Mouse (Mus musculus) ES-Bruce4 (cell line): ENCODE data around the gene Kcnj11. TPM values are rescaled to one million over a fixed set of nuclear protein-coding genes. Genes with fewer than 3 reads are reported as not detected.

Experiments used
- H3K27ac ChIP-seq: 2 replicates; pipeline ENCODE4 v1.5.1; 2012; ENCODE audit warnings: low read length, inconsistent platforms; ENCODE audit not compliant: insufficient read depth
- H3K27me3 ChIP-seq: 2 replicates; pipeline ENCODE4 v1.6.1; 2012; ENCODE audit warnings: mild to moderate bottlenecking, low read length, inconsistent platforms; ENCODE audit not compliant: control insufficient read depth, poor library complexity, insufficient read depth, severe bottlenecking
- H3K36me3 ChIP-seq: 2 replicates; pipeline ENCODE4 v1.6.1; 2012; ENCODE audit warnings: inconsistent platforms, mild to moderate bottlenecking, low read length, moderate library complexity; ENCODE audit not compliant: control insufficient read depth, poor library complexity, insufficient read depth, severe bottlenecking
- H3K4me1 ChIP-seq: one replicate; pipeline ENCODE4 v1.8.1; 2011; ENCODE audit warnings: low read length; ENCODE audit not compliant: control insufficient read depth, insufficient read depth
- H3K4me3 ChIP-seq: 2 replicates; pipeline ENCODE4 v1.5.1; 2011; ENCODE audit warnings: low read depth, mild to moderate bottlenecking, low read length
- H3K9ac ChIP-seq: 2 replicates; pipeline ENCODE4 v1.6.1; 2012; ENCODE audit warnings: low read depth, mild to moderate bottlenecking, inconsistent platforms; ENCODE audit not compliant: poor library complexity, severe bottlenecking
- H3K9me3 ChIP-seq: replicated peaks from 2 replicates; pipeline ENCODE4 v1.6.1; 2012; ENCODE audit warnings: mild to moderate bottlenecking, low read length, inconsistent platforms; ENCODE audit not compliant: control insufficient read depth, poor library complexity, insufficient read depth, severe bottlenecking
- CTCF ChIP-seq: IDR thresholded peaks from one replicate; pipeline ENCODE4 v1.8.1; 2011; ENCODE audit warnings: low read depth, low read length
- EP300 ChIP-seq: IDR thresholded peaks from 2 replicates; pipeline ENCODE4 v1.6.1; 2011; ENCODE audit warnings: low read depth, low read length; ENCODE audit not compliant: insufficient read depth
- POLR2A ChIP-seq: IDR thresholded peaks from one replicate; pipeline ENCODE4 v1.8.1; 2011; ENCODE audit warnings: low read length; ENCODE audit not compliant: insufficient read depth
- polyA plus RNA-seq: library from polyadenylated mRNA; stranded (reverse); fragments of >200 nt; gene quantifications from 2 replicates; pipeline ENCODE4 v1.2.4, GENCODE M21; 2011; ENCODE audit warnings: low read depth; ENCODE audit not compliant: missing spikeins, insufficient read depth, insufficient read length

Gene Kcnj11
- polyA plus RNA-seq, result 1.0 and 1.5 TPM in 2 replicates

DNA sequence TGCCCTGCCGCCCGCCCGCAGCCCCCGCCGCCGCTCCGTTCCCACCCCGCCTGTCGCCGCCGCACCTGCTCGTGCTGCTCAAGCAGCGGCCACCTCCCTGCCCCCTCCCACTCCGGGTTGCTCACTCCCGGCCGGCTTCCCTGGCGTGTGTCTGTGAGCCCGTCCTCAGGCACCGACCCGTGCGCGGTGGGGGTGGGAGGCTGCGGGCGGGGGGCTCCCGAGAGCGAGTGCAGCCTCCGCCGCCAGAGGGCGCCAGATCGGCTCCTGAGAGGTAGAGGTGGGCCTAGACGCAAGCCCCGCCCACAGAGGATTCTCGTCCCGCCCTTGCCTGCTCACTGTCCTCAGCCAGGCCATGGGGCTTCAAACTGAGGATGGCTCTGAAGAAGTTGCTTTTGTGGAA, at the start of gene Kcnj11:
Gene Kcnj11 (minus strand): TSS at position 202 of the 400 bp plus-strand sequence.
- H3K4me1 ChIP-seq, result no peaks in the 10 kb centered on the region
- TF ChIP-seq POLR2A (no peak), CTCF (peak; percentile 80), EP300 (no peak)
- no peaks in the 10 kb centered on the region for H3K27me3 ChIP-seq
- H3K9me3 ChIP-seq, result no peaks in the 10 kb centered on the region
- H3K36me3 ChIP-seq, result no peaks in the 10 kb centered on the region
- peak within 1 kb of the TSS; percentile 66 for H3K4me3 ChIP-seq
- H3K27ac ChIP-seq, result no peak within 1 kb of the TSS
- H3K9ac ChIP-seq, result peak within 1 kb of the TSS; percentile 86

DNA sequence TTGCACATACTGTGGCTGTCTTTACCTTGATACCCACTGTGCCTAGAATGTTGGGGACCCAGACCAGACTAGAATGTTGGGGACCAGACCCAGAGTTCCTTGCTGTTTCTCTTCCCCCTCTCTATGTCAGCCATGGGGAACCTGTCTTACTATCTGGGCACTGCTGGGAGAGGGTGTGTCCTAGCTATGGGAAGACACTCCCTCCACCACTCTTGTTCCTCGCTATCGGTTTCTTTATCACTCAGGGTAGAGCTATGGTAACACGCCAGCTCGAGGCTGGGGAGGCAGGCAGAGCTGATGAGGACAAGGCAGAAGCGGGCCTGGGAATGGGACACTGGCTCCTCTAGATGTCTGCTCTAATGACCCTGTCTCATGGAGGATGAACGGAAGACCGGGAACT, 46.9 kb upstream of the Kcnj11 start:
- H3K4me1 ChIP-seq, result no peaks in the 10 kb centered on the region
- H3K27me3 ChIP-seq, result no peaks in the 10 kb centered on the region
- no peak overlapping the region for H3K4me3 ChIP-seq
- H3K9me3 ChIP-seq, result no peaks in the 10 kb centered on the region
- H3K27ac ChIP-seq, result no peak overlapping the region
- no peak overlapping the region for H3K9ac ChIP-seq
- TF ChIP-seq EP300 (no peak), POLR2A (no peak), CTCF (no peak)
- H3K36me3 ChIP-seq, result no peaks in the 10 kb centered on the region

GRCm38 (mm10) chr7:46146675-46147308, 46.2 kb upstream of the Kcnj11 start:
- H3K27me3 ChIP-seq, result no peaks in the 10 kb centered on the region
- no peaks in the 10 kb centered on the region for H3K36me3 ChIP-seq
- no peak overlapping the region for H3K9ac ChIP-seq
- H3K27ac ChIP-seq, result no peak overlapping the region
- no peak overlapping the region for H3K4me3 ChIP-seq
- H3K4me1 ChIP-seq, result no peaks in the 10 kb centered on the region
- no peaks in the 10 kb centered on the region for H3K9me3 ChIP-seq
- TF ChIP-seq CTCF (no peak), POLR2A (no peak)

GRCm38 (mm10) chr7:46144061-46144460, 43.5 kb upstream of the Kcnj11 start:
- Histone ChIP-seq H3K9me3 (no peaks in the 10 kb centered on the region), H3K9ac (no peak overlapping the region), H3K27me3 (no peaks in the 10 kb centered on the region), H3K27ac (no peak overlapping the region), H3K36me3 (no peaks in the 10 kb centered on the region), H3K4me1 (no peaks in the 10 kb centered on the region), H3K4me3 (no peak overlapping the region)
- TF ChIP-seq CTCF, result no peak
- no peak for TF ChIP-seq EP300
- no peak for TF ChIP-seq POLR2A

DNA sequence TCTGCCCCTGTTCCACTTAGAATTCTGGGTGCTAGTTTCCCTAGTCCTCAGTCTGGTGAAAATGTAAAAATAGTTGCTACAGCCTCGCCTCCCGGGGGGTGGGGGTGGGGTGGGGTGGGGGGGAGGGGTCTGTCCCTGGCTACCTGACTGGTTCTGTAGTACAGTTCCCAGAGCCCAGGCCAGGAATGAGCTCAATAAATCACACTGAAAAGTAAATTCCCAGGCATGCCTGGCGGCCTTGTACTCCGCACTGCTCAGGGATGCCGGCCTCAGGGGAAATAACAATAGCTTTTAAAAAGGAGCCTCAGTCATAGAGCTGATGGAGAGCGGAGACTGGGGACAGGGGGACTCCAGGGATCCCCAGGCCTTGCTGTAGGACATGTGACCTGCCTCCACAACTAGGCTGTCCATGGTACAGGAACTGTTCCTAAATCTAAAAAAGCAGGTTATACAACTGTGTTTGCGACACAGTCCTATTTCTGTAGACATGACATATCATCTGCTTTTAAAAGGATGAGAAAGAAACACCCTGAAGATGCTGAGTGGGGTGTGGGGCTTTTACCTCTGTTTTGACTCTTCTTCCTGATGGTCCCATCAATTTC, 37.9 kb upstream of the Kcnj11 start:
- no peak overlapping the region for H3K27ac ChIP-seq
- no peaks in the 10 kb centered on the region for H3K9me3 ChIP-seq
- H3K27me3 ChIP-seq, result no peaks in the 10 kb centered on the region
- no peaks in the 10 kb centered on the region for H3K36me3 ChIP-seq
- H3K4me1 ChIP-seq, result peaks cover 1% of the 10 kb centered on the region
- TF ChIP-seq EP300, result no peak
- H3K4me3 ChIP-seq, result no peak overlapping the region
- H3K9ac ChIP-seq, result no peak overlapping the region

DNA sequence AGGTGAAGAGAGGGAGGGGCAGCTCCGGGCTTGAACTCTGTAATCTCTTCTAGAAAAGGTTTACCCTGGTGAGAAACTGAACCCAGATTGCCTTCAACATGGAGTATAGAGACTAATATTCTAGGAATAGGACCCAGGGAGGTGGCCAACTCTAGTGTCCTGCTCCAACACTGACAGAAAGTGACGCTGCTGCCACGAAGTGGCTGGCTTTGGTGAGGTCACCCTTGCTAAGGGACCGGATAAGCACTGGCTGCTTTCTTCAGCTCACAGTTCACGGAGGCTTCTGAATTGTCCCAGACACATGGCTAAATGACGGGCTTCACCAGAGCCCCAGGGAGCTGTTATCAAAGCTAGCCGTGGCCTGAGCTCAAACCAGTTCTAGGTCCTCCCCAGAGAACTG, 33.3 kb upstream of the Kcnj11 start:
- H3K4me3 ChIP-seq, result no peak overlapping the region
- no peak overlapping the region for H3K9ac ChIP-seq
- no peaks in the 10 kb centered on the region for H3K27me3 ChIP-seq
- no peak for TF ChIP-seq POLR2A
- TF ChIP-seq CTCF, result no peak
- TF ChIP-seq EP300, result no peak
- no peak overlapping the region for H3K27ac ChIP-seq
- H3K9me3 ChIP-seq, result no peaks in the 10 kb centered on the region
- no peaks in the 10 kb centered on the region for H3K36me3 ChIP-seq
- peaks cover 1% of the 10 kb centered on the region for H3K4me1 ChIP-seq
